In the genomic region with DNA sequence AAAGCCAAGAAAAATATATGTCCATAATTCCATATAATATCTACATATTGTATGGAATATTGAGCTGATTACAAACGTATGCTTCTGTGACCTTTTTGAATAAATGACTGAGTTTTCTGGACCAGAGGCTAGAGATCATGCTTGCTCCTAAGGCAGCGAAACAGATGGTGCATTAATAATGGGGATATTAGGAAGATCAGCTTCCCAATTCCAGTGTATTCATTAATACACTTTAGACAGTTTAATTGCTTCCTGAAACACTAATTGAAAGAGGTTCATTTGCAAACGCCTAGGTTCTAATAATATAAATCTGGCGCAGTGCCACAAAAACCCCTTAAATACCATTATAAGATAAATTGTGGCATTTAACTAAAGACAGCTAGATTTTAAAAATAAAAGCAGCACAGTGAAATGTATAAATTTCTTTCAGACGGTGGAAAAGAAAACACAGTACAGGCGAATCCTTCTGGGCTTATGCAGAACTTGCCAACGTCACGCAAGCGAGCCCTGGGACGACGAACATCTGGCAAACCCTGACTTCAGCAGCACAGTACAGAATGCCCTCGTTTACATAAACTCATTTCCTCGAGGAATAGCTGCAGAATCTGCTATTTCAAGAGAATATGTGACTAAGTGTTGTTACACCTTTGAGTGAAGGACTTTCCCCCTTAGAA, we compare ENCODE assay signal across 12 mouse cellular contexts.
DNase-seq lines count a peak whose midpoint lies in the region; ATAC-seq lines count a peak whose summit lies in the region.
"Had no signal": no experiment of that assay in that cellular context is flagged by ENCODE, and none has a peak within 500 bp of the region (broad histone marks: within the 10 kb centered on the region; RNA-seq: fewer than 3 reads in every experiment).

No protein-coding gene starts in this region.

- no peaks in the 10 kb centered on the region for H3K27me3 ChIP-seq in kidney, embryonic 14.5 days (ENCODE audit: control insufficient read depth, insufficient read depth, low read length)
- H3K27me3 ChIP-seq: heart, embryonic 13.5 days; neural tube, embryonic 12.5 days had no signal

- peak; percentile 28 for DNase-seq in kidney, postnatal 10 days
- peak; percentile 31 for DNase-seq in right cerebral cortex, adult 18-20 months
- DNase-seq in right cerebral cortex, postnatal 25 days = no peak
- DNase-seq in hindlimb bud, embryonic 11.5 days (ENCODE audit: extremely low spot score, low read depth, low spot score) = peak; percentile 1
- peak; percentile 29 for DNase-seq in telencephalon, adult 2 months (ENCODE audit: low read depth, low spot score)
- DNase-seq in heart, adult 18-20 months = no peak
- DNase-seq: liver; thymus, postnatal 14 days had no signal

- H3K4me2 ChIP-seq in kidney, embryonic 14.5 days (replicated peaks; ENCODE audit: low read depth, low read length) = no peak overlapping the region
- H3K4me2 ChIP-seq: heart, embryonic 13.5 days; neural tube, embryonic 12.5 days had no signal

- 34% methylated on average over 13 of the region's 13 CpGs for WGBS in kidney, embryonic 14.5 days

- no peak for ATAC-seq in kidney, embryonic 14.5 days (ENCODE audit: low FRiP score, low TSS enrichment)

- H3K27ac ChIP-seq in kidney, embryonic 14.5 days (ENCODE audit: low read depth, low read length) = no peak overlapping the region
- H3K27ac ChIP-seq: heart, embryonic 13.5 days; macrophage; neural tube, embryonic 12.5 days had no signal

- no peaks in the 10 kb centered on the region for H3K9me3 ChIP-seq in kidney, embryonic 14.5 days (ENCODE audit: control insufficient read depth, low read length)
- H3K9me3 ChIP-seq: heart, embryonic 13.5 days; neural tube, embryonic 12.5 days had no signal

- H3K36me3 ChIP-seq in kidney, embryonic 14.5 days (ENCODE audit: control insufficient read depth, insufficient read depth, low read length) = no peaks in the 10 kb centered on the region
- H3K36me3 ChIP-seq: heart, embryonic 13.5 days; neural tube, embryonic 12.5 days had no signal

- no peak overlapping the region for H3K4me3 ChIP-seq in kidney, embryonic 14.5 days (ENCODE audit: low read length)
- H3K4me3 ChIP-seq: heart, embryonic 13.5 days; neural tube, embryonic 12.5 days had no signal

- no peak overlapping the region for H3K9ac ChIP-seq in kidney, embryonic 14.5 days (ENCODE audit: low read depth, low read length)
- H3K9ac ChIP-seq: heart, embryonic 13.5 days; neural tube, embryonic 12.5 days had no signal

- no peaks in the 10 kb centered on the region for H3K4me1 ChIP-seq in kidney, embryonic 14.5 days (ENCODE audit: control insufficient read depth, insufficient read depth, low read length)
- H3K4me1 ChIP-seq: heart, embryonic 13.5 days; neural tube, embryonic 12.5 days had no signal

Comparison
In these comparisons a context has a peak if more than half of its experiments do, and no peak if none do; other contexts are left out.
1. DNase-seq: peak in kidney, postnatal 10 days (single experiment), right cerebral cortex, adult 18-20 months (single experiment), hindlimb bud, embryonic 11.5 days (single experiment) and telencephalon, adult 2 months (single experiment); none in right cerebral cortex, postnatal 25 days (single experiment) and heart, adult 18-20 months (0 of 2).